Mouse (Mus musculus): ENCODE measurements around the gene H2-DMb1.
"Not testable (repeated sequence)": the region's sequence is repeated elsewhere in the genome, so short reads cannot be mapped to it uniquely, and the experiment has no call there.

Gene H2-DMb1

GRCm38 (mm10) chr17:34143033-34143432 is 9.8 kb upstream of the H2-DMb1 start, which contains the start of gene H2-DMb2:
H2-DMb2 (plus strand) TSS chr17:34143307.
- DNase-seq (ENCODE audit: low spot score in 2 of 2): no peak

- no peak for DNase-seq (ENCODE audit: low spot score in 2 of 2)
Observed at GRCm38 (mm10) chr17:34143461-34143860, 9.4 kb upstream of the H2-DMb1 start.

- DNase-seq (ENCODE audit: low spot score in 2 of 2): not testable (repeated sequence)
Observed at GRCm38 (mm10) chr17:34144221-34144620, 8.7 kb upstream of the H2-DMb1 start.

GRCm38 (mm10) chr17:34144960-34145371 is 7.9 kb upstream of the H2-DMb1 start:
- no peak for DNase-seq (ENCODE audit: low spot score in 2 of 2)

GRCm38 (mm10) chr17:34155534-34155933 is 2.7 kb downstream of the H2-DMb1 start:
- no peak for DNase-seq (ENCODE audit: low spot score in 2 of 2)

GRCm38 (mm10) chr17:34164202-34164895 is 11.5 kb downstream of the H2-DMb1 start:
- DNase-seq (ENCODE audit: low spot score in 2 of 2): no peak

- DNase-seq (ENCODE audit: low spot score in 2 of 2): no peak
Observed at GRCm38 (mm10) chr17:34165033-34165730, 12.3 kb downstream of the H2-DMb1 start.

- DNase-seq (ENCODE audit: low spot score in 2 of 2): no peak
Observed at GRCm38 (mm10) chr17:34169279-34169678, 16.4 kb downstream of the H2-DMb1 start.

- DNase-seq (ENCODE audit: low spot score in 2 of 2): no peak
Observed at GRCm38 (mm10) chr17:34170487-34170876, 17.6 kb downstream of the H2-DMb1 start.

GRCm38 (mm10) chr17:34170877-34171498 is 18.1 kb downstream of the H2-DMb1 start:
- DNase-seq (ENCODE audit: low spot score in 2 of 2): peak; percentile 52 to 85

- DNase-seq (ENCODE audit: low spot score in 2 of 2): no peak
Observed at GRCm38 (mm10) chr17:34172528-34172927, 19.7 kb downstream of the H2-DMb1 start.

GRCm38 (mm10) chr17:34174075-34174474 is 21.2 kb downstream of the H2-DMb1 start:
- DNase-seq (ENCODE audit: low spot score in 2 of 2): no peak

GRCm38 (mm10) chr17:34177179-34177578 is 24.3 kb downstream of the H2-DMb1 start:
- DNase-seq (ENCODE audit: low spot score in 2 of 2): no peak

GRCm38 (mm10) chr17:34179019-34179418 is 26.1 kb downstream of the H2-DMb1 start:
- DNase-seq (ENCODE audit: low spot score in 2 of 2): no peak

- DNase-seq (ENCODE audit: low spot score in 2 of 2): no peak
Observed at GRCm38 (mm10) chr17:34179913-34180859, 27.3 kb downstream of the H2-DMb1 start.

- DNase-seq (ENCODE audit: low spot score in 2 of 2): no peak
Observed at GRCm38 (mm10) chr17:34183564-34184219, 30.8 kb downstream of the H2-DMb1 start.

- no peak for DNase-seq (ENCODE audit: low spot score in 2 of 2)
Observed at GRCm38 (mm10) chr17:34185526-34185925, 32.7 kb downstream of the H2-DMb1 start.

GRCm38 (mm10) chr17:34186885-34187260 is 34.0 kb downstream of the H2-DMb1 start:
- no peak for DNase-seq (ENCODE audit: low spot score in 2 of 2)

GRCm38 (mm10) chr17:34187261-34187916 is 34.5 kb downstream of the H2-DMb1 start, which contains the start of the genes Tap1 and Psmb9:
Tap1 (plus strand) TSS chr17:34187553.
Psmb9 (minus strand) TSS chr17:34187764.
- peak; percentile 95 to 98 for DNase-seq (ENCODE audit: low spot score in 2 of 2)

GRCm38 (mm10) chr17:34188010-34188409 is 35.1 kb downstream of the H2-DMb1 start:
- DNase-seq (ENCODE audit: low spot score in 2 of 2): no peak
